Mouse (Mus musculus): ENCODE measurements around the gene Gm20390. TPM values are rescaled to one million over a fixed set of nuclear protein-coding genes. Genes with fewer than 3 reads are reported as not detected.

The Gm20390 gene
- polyA plus RNA-seq, 1 experiment: 222 TPM

DNA sequence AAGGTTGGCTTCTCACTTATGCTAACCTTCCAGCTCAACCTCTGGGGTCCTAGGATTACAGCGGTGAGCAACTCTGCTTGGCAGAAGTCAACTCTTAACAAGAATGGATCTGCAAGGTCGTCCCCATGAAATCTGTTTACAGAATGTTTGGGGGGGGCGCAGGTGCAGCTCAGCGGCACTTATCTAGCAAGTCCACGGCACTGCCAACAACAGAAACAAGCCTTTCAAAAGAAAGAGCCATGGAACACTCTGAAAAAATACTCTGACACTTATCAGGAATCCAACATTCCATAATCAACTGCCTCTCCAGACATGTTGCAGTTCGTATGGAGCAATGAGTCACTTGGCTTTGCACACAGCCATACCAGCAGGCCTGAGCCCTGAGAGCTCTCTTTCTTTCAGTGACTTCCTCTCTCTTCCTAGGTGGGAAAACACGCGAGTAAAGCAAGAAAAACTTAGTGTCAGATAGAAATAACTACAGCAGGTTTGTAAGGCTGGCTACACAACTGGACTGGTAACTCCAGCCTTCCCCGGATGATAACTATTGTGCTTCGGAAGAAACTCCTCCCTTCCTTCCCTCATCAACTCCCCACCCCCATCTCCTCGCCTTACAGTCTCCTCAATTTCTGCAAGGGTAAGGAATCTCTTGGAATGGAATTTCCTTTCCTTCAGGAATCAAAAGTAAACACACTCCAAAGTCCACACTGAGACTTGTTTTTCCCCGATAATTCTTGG, 20.4 kb upstream of the Gm20390 start:
- Histone ChIP-seq H3K27ac (ENCODE audit: insufficient read depth, low read length) (peak overlapping the region; percentile 90), H3K4me1 (ENCODE audit: control insufficient read depth, insufficient read depth, low read length) (peaks cover 9% of the 10 kb centered on the region), H3K4me3 (ENCODE audit: insufficient read depth, low read length) (no peak overlapping the region)
- 0 out of 2 replicates have a peak, but pooled peaks have one; percentile 34 for TF ChIP-seq POLR2A (IDR thresholded peaks at IDR 0.05; ENCODE audit: low read depth, low read length)
- no peak for TF ChIP-seq CTCF (IDR thresholded peaks at IDR 0.05; ENCODE audit: borderline replicate concordance, insufficient read depth, low read length)

- H3K27ac ChIP-seq (ENCODE audit: insufficient read depth, low read length): peak overlapping the region; percentile 90
- H3K4me1 ChIP-seq (ENCODE audit: control insufficient read depth, insufficient read depth, low read length): peaks cover 9% of the 10 kb centered on the region
- TF ChIP-seq CTCF (IDR thresholded peaks at IDR 0.05; ENCODE audit: borderline replicate concordance, insufficient read depth, low read length) (no peak), POLR2A (IDR thresholded peaks at IDR 0.05; ENCODE audit: low read depth, low read length) (no peak)
- H3K4me3 ChIP-seq (ENCODE audit: insufficient read depth, low read length): no peak overlapping the region
Measured at GRCm38 (mm10) chr11:93987625-93988327, 19.7 kb upstream of the Gm20390 start.

- TF ChIP-seq CTCF (IDR thresholded peaks at IDR 0.05; ENCODE audit: borderline replicate concordance, insufficient read depth, low read length) (no peak), POLR2A (IDR thresholded peaks at IDR 0.05; ENCODE audit: low read depth, low read length) (no peak)
- Histone ChIP-seq H3K4me3 (ENCODE audit: insufficient read depth, low read length) (no peak overlapping the region), H3K27ac (ENCODE audit: insufficient read depth, low read length) (no peak overlapping the region), H3K4me1 (ENCODE audit: control insufficient read depth, insufficient read depth, low read length) (peaks cover 9% of the 10 kb centered on the region)
Measured at GRCm38 (mm10) chr11:93987026-93987425, 18.9 kb upstream of the Gm20390 start.

DNA sequence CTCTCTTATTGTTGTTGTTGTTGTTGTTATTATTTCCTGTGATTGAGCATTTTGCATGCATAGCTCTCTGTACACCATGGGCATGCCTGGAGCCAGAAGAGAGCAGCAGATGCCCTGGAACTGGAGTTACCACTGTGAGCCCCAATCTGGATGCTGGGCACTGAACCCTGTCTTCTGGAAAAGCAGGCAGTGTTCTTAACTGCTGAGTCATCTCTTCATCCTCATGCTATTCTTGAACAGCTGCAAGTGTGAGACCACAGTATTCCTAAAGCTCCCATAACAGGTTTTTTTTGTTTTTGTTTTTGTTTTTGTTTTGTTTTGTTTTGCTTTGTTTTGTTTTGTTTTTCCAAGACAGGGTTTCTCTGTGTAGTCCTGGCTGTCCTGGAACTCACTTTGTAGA, 18.2 kb upstream of the Gm20390 start:
- Histone ChIP-seq H3K4me1 (ENCODE audit: control insufficient read depth, insufficient read depth, low read length) (peaks cover 9% of the 10 kb centered on the region), H3K4me3 (ENCODE audit: insufficient read depth, low read length) (no peak overlapping the region), H3K27ac (ENCODE audit: insufficient read depth, low read length) (no peak overlapping the region)
- no peak for TF ChIP-seq CTCF (IDR thresholded peaks at IDR 0.05; ENCODE audit: borderline replicate concordance, insufficient read depth, low read length)
- no peak for TF ChIP-seq POLR2A (IDR thresholded peaks at IDR 0.05; ENCODE audit: low read depth, low read length)

DNA sequence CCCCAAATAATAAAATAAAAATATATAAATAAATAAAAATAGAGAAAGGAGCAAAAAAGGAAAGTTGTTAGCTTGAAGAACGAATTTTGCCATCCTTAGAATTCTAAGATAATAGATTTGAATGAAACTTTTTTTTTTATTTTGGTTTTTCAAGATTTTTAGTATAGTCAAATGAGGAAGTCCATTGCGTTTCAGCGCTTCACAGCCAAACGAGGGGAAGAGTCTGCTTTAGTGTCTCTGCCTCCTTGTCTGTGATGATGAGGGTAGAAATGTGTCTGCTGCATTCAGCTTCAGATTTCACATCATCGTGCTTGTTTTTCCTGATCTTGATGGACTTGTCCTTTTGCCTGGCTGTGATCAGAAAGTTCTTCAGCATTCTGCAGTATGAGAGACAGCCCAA, 17.2 kb upstream of the Gm20390 start:
- Histone ChIP-seq H3K4me3 (ENCODE audit: insufficient read depth, low read length) (no peak overlapping the region), H3K27ac (ENCODE audit: insufficient read depth, low read length) (no peak overlapping the region)
- TF ChIP-seq CTCF (IDR thresholded peaks at IDR 0.05; ENCODE audit: borderline replicate concordance, insufficient read depth, low read length): no peak

DNA sequence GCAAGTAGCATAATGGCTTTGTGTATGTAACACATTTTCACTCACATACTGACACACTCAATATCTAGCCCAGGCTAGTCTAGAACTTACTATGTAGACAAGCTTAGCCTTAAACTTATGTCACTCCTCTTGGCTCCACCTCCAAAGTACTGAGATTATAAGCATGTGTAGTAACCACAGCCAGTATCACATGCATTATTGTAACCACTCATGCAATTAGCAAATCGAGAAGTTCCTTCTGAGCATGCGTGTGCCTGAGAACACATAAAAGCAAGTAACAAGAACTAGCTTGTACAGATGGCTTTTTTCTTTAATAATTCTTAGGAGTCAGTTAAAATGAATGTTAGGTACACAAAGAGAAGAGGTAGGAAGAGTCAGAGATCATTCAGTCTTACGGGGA, 16.5 kb upstream of the Gm20390 start:
- Histone ChIP-seq H3K4me1 (ENCODE audit: control insufficient read depth, insufficient read depth, low read length) (peaks cover 9% of the 10 kb centered on the region), H3K4me3 (ENCODE audit: insufficient read depth, low read length) (no peak overlapping the region), H3K27ac (ENCODE audit: insufficient read depth, low read length) (no peak overlapping the region)
- no peak for TF ChIP-seq CTCF (IDR thresholded peaks at IDR 0.05; ENCODE audit: borderline replicate concordance, insufficient read depth, low read length)
- TF ChIP-seq POLR2A (IDR thresholded peaks at IDR 0.05; ENCODE audit: low read depth, low read length): no peak

More for the DNA sequence above, 17.2 kb upstream of the Gm20390 start:
- peaks cover 9% of the 10 kb centered on the region for H3K4me1 ChIP-seq (ENCODE audit: control insufficient read depth, insufficient read depth, low read length)

GRCm38 (mm10) chr11:93979502-93980049, 11.5 kb upstream of the Gm20390 start:
- TF ChIP-seq POLR2A (IDR thresholded peaks at IDR 0.05; ENCODE audit: low read depth, low read length): no peak
- no peak for TF ChIP-seq CTCF (IDR thresholded peaks at IDR 0.05; ENCODE audit: borderline replicate concordance, insufficient read depth, low read length)
- Histone ChIP-seq H3K4me3 (ENCODE audit: insufficient read depth, low read length) (no peak overlapping the region), H3K27ac (ENCODE audit: insufficient read depth, low read length) (no peak overlapping the region), H3K4me1 (ENCODE audit: control insufficient read depth, insufficient read depth, low read length) (no peaks in the 10 kb centered on the region)

- Histone ChIP-seq H3K4me1 (ENCODE audit: control insufficient read depth, insufficient read depth, low read length) (no peaks in the 10 kb centered on the region), H3K4me3 (ENCODE audit: insufficient read depth, low read length) (no peak overlapping the region), H3K27ac (ENCODE audit: insufficient read depth, low read length) (no peak overlapping the region)
- no peak for TF ChIP-seq CTCF (IDR thresholded peaks at IDR 0.05; ENCODE audit: borderline replicate concordance, insufficient read depth, low read length)
- TF ChIP-seq POLR2A (IDR thresholded peaks at IDR 0.05; ENCODE audit: low read depth, low read length): no peak
Measured at GRCm38 (mm10) chr11:93972951-93973350, 4.9 kb upstream of the Gm20390 start.

GRCm38 (mm10) chr11:93969799-93970198, 1.7 kb upstream of the Gm20390 start:
- TF ChIP-seq CTCF (IDR thresholded peaks at IDR 0.05; ENCODE audit: borderline replicate concordance, insufficient read depth, low read length) (no peak), POLR2A (IDR thresholded peaks at IDR 0.05; ENCODE audit: low read depth, low read length) (no peak)
- Histone ChIP-seq H3K4me3 (ENCODE audit: insufficient read depth, low read length) (no peak overlapping the region), H3K4me1 (ENCODE audit: control insufficient read depth, insufficient read depth, low read length) (no peaks in the 10 kb centered on the region; the same call in 1 of the 2 replicates), H3K27ac (ENCODE audit: insufficient read depth, low read length) (no peak overlapping the region)

- H3K4me1 ChIP-seq (ENCODE audit: control insufficient read depth, insufficient read depth, low read length): no peaks in the 10 kb centered on the region; the same call in 1 of the 2 replicates
- no peak overlapping the region for H3K27ac ChIP-seq (ENCODE audit: insufficient read depth, low read length)
- TF ChIP-seq CTCF (IDR thresholded peaks at IDR 0.05; ENCODE audit: borderline replicate concordance, insufficient read depth, low read length): no peak
- TF ChIP-seq POLR2A (IDR thresholded peaks at IDR 0.05; ENCODE audit: low read depth, low read length): no peak
- H3K4me3 ChIP-seq (ENCODE audit: insufficient read depth, low read length): no peak overlapping the region
Measured at GRCm38 (mm10) chr11:93969171-93969570, 1.1 kb upstream of the Gm20390 start.
